Mouse (Mus musculus) CH12.LX (cell line): ENCODE results near the gene Ick.

Source experiments
- CTCF ChIP-seq, 2 experiments: IDR thresholded peaks in 1 of 2; conservative IDR thresholded peaks in 1 of 2; 2 replicates each; pipeline ENCODE4 v1.5.1; 2011 to 2012; ENCODE audit warnings: low read depth in 2 of 2, low read length in 2 of 2, improper control_type of control experiment in 1 of 2, inconsistent platforms in 1 of 2, mild to moderate bottlenecking in 1 of 2, moderate library complexity in 1 of 2
- E2F4 ChIP-seq: IDR thresholded peaks from 2 replicates; pipeline ENCODE4 v1.6.1; 2011; ENCODE audit warnings: low read depth, low read length, improper control_type of control experiment; ENCODE audit not compliant: insufficient replicate concordance
- IRF4 ChIP-seq: IDR thresholded peaks from 2 replicates; pipeline ENCODE4 v1.6.1; 2014; ENCODE audit warnings: low read depth, mild to moderate bottlenecking, inconsistent platforms, low read length, improper control_type of control experiment
- POLR2A ChIP-seq: IDR thresholded peaks from 2 replicates; pipeline ENCODE4 v1.6.1; 2011; ENCODE audit warnings: low read depth, mild to moderate bottlenecking, improper control_type of control experiment, low read length
- POLR2AphosphoS2 ChIP-seq: IDR thresholded peaks from 2 replicates; pipeline ENCODE4 v1.6.1; 2011; ENCODE audit warnings: low read depth, low read length, improper control_type of control experiment
- RAD21 ChIP-seq: IDR thresholded peaks from 2 replicates; pipeline ENCODE4 v1.6.1; 2011; ENCODE audit warnings: low read depth, mild to moderate bottlenecking, low read length, improper control_type of control experiment, moderate library complexity
- ZMIZ1 ChIP-seq: IDR thresholded peaks from 2 replicates; pipeline ENCODE4 v1.6.1; 2012; ENCODE audit warnings: low read depth, mild to moderate bottlenecking, inconsistent platforms, low read length, improper control_type of control experiment

DNA sequence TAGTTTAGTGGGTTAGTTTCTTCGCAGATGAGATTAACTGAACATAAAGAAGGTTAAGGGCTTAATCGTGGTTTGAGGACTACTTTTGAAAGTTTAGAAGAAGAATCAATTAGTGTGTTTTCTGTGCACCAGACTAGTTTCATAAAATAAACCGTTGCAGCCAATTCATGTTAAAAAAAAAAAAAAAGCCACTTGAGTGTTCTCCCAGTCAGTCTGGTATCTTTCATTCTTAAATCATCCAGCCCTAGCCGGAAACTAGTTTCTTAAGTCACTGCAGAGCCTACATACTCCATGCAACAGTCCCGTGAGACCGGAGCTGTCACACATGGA is 1.4 kb upstream of the Ick start:
- TF ChIP-seq POLR2A (no peak), POLR2AphosphoS2 (no peak), CTCF (conservative IDR thresholded peaks at IDR 0.05 in 1 of 2, IDR thresholded peaks at IDR 0.05 in 1 of 2; ENCODE audit: low read depth in 2 of 2, low read length in 2 of 2) (no peak), IRF4 (no peak), ZMIZ1 (no peak), RAD21 (no peak), E2F4 (no peak)
